Mouse (Mus musculus) bone marrow, adult 2 months (tissue): ENCODE data around the gene Dgkz.

ENCODE experiments used
- CTCF ChIP-seq: fragments of 200-500 bp; IDR thresholded peaks from 2 replicates; pipeline ENCODE4 v1.5.1; 2011; ENCODE audit warnings: low read length, control low read depth; ENCODE audit not compliant: control insufficient read depth, insufficient read depth
- POLR2A ChIP-seq: fragments of 200-500 bp; IDR thresholded peaks from 2 replicates; pipeline ENCODE4 v1.6.1; 2011; ENCODE audit warnings: low read depth, mild to moderate bottlenecking, control low read depth, low read length, borderline replicate concordance; ENCODE audit not compliant: control insufficient read depth

GRCm38 (mm10) chr2:91904618-91905307 is 70.9 kb downstream of the Dgkz start:
- TF ChIP-seq POLR2A: no peak
- TF ChIP-seq CTCF: no peak
